Mouse (Mus musculus): Measurements from ENCODE around the gene Dnah2. TPM values are rescaled to one million over a fixed set of nuclear protein-coding genes. Genes with fewer than 3 reads are reported as not detected.

The Dnah2 gene
- polyA plus RNA-seq, 1 experiment from 2014 or later, result 1.5 TPM

DNA sequence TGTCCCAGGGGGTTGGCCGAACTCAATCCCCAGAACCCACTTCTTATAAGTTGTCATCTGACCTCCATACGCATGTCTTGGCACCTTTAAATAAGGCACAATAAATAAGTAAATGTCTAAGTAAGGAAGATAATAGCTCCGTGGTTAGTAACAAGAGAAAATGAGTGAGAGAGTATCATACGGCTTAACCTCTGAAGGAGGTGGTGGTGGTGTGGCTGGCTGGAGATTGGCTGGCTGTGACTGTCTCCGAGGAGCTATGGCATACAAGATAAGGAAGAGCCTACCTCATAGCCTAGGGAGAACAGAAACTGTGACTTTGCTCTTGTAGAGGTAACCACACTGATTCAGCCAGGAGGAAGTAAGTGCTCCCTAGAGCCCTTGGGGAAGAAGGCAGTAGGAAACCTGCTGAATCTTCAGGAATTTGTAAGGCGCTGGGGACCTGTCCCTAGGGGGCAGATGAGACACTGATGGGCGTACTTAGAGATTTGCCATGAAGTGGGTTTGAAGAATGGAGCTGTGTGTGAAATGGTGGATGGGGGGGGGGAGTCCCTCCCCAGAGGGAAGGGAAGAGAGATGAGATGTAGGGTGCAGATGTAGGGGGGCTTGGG lies 36.9 kb upstream of the Dnah2 start:
- no peak overlapping the region for H3K9ac ChIP-seq (replicated peaks; ENCODE audit: low read length)
- no peaks in the 10 kb centered on the region for H3K27me3 ChIP-seq (ENCODE audit: control insufficient read depth, insufficient read depth, low read length)
- H3K4me2 ChIP-seq (ENCODE audit: low read depth, low read length), result no peak overlapping the region
- no peaks in the 10 kb centered on the region for H3K9me3 ChIP-seq (replicated peaks; ENCODE audit: control insufficient read depth, low read length)
- 80% methylated on average over 7 of the region's 7 CpGs for WGBS
- H3K4me1 ChIP-seq (ENCODE audit: control insufficient read depth, insufficient read depth, low read length), result no peaks in the 10 kb centered on the region
- ATAC-seq (replicated peaks; ENCODE audit: insufficient number of reproducible peaks, low FRiP score, low TSS enrichment, low read depth) (no peak), DNase-seq (ENCODE audit: low spot score) (no peak)
- H3K36me3 ChIP-seq (replicated peaks; ENCODE audit: control insufficient read depth, insufficient read depth, low read depth, low read length), result peaks cover 10% of the 10 kb centered on the region
- no peak overlapping the region for H3K27ac ChIP-seq (replicated peaks; ENCODE audit: low read depth, low read length)
- H3K4me3 ChIP-seq (ENCODE audit: low read depth, low read length), result no peak overlapping the region

DNA sequence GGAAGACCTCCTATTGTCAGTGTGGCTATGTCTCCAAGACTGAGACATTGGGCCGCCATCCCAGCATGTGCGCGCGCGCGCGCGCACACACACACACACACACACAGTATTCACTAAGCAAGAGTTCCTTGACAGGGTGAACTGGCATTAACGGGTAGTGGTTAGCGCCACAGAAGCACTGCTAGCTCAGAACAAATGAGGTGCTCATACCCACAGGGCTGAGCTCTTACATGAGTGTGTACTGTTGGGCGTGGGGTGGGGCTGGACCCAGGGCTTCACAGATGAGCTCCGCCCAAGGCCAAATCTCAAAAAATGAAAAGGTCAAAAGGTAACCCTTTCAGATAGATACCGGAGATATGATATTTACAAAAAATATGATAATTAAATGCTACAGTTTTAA lies 36.0 kb upstream of the Dnah2 start:
- Histone ChIP-seq H3K4me1 (ENCODE audit: control insufficient read depth, insufficient read depth, low read length) (no peaks in the 10 kb centered on the region), H3K9ac (replicated peaks; ENCODE audit: low read length) (no peak overlapping the region), H3K27ac (replicated peaks; ENCODE audit: low read depth, low read length) (no peak overlapping the region), H3K9me3 (replicated peaks; ENCODE audit: control insufficient read depth, low read length) (no peaks in the 10 kb centered on the region), H3K27me3 (ENCODE audit: control insufficient read depth, insufficient read depth, low read length) (no peaks in the 10 kb centered on the region), H3K4me3 (ENCODE audit: low read depth, low read length) (no peak overlapping the region), H3K36me3 (replicated peaks; ENCODE audit: control insufficient read depth, insufficient read depth, low read depth, low read length) (peaks cover 9% of the 10 kb centered on the region), H3K4me2 (ENCODE audit: low read depth, low read length) (no peak overlapping the region)
- no peak for ATAC-seq (replicated peaks; ENCODE audit: insufficient number of reproducible peaks, low FRiP score, low TSS enrichment, low read depth)
- WGBS, result 96% methylated on average over 13 of the region's 13 CpGs
- DNase-seq (ENCODE audit: low spot score), result no peak

- Histone ChIP-seq H3K27me3 (ENCODE audit: control insufficient read depth, insufficient read depth, low read length) (no peaks in the 10 kb centered on the region), H3K4me2 (ENCODE audit: low read depth, low read length) (no peak overlapping the region), H3K9ac (replicated peaks; ENCODE audit: low read length) (no peak overlapping the region), H3K36me3 (replicated peaks; ENCODE audit: control insufficient read depth, insufficient read depth, low read depth, low read length) (peaks cover 4% of the 10 kb centered on the region), H3K27ac (replicated peaks; ENCODE audit: low read depth, low read length) (no peak overlapping the region), H3K9me3 (replicated peaks; ENCODE audit: control insufficient read depth, low read length) (no peaks in the 10 kb centered on the region), H3K4me3 (ENCODE audit: low read depth, low read length) (no peak overlapping the region), H3K4me1 (ENCODE audit: control insufficient read depth, insufficient read depth, low read length) (no peaks in the 10 kb centered on the region)
- 90% methylated on average over 7 of the region's 7 CpGs for WGBS
- ATAC-seq (replicated peaks; ENCODE audit: insufficient number of reproducible peaks, low FRiP score, low TSS enrichment, low read depth) (no peak), DNase-seq (ENCODE audit: low spot score) (no peak)
These were observed 35.1 kb upstream of the Dnah2 start for GRCm38 (mm10) chr11:69584008-69584407.

- no peak for ATAC-seq (replicated peaks; ENCODE audit: insufficient number of reproducible peaks, low FRiP score, low TSS enrichment, low read depth)
- Histone ChIP-seq H3K4me3 (ENCODE audit: low read depth, low read length) (peak overlapping the region; percentile 65), H3K9me3 (replicated peaks; ENCODE audit: control insufficient read depth, low read length) (no peaks in the 10 kb centered on the region), H3K36me3 (replicated peaks; ENCODE audit: control insufficient read depth, insufficient read depth, low read depth, low read length) (no peaks in the 10 kb centered on the region), H3K9ac (replicated peaks; ENCODE audit: low read length) (no peak overlapping the region), H3K4me2 (ENCODE audit: low read depth, low read length) (0 out of 2 replicates have a peak overlapping the region, but pooled peaks have one; percentile 2), H3K27me3 (ENCODE audit: control insufficient read depth, insufficient read depth, low read length) (no peaks in the 10 kb centered on the region), H3K27ac (replicated peaks; ENCODE audit: low read depth, low read length) (no peak overlapping the region), H3K4me1 (ENCODE audit: control insufficient read depth, insufficient read depth, low read length) (peaks cover 7% of the 10 kb centered on the region)
- 64% methylated on average over 9 of the region's 9 CpGs for whole genome bisulfite sequencing
- DNase-seq (ENCODE audit: low spot score), result no peak
These were observed 33.4 kb upstream of the Dnah2 start for GRCm38 (mm10) chr11:69582230-69582805.

GRCm38 (mm10) chr11:69581814-69582213 lies 32.9 kb upstream of the Dnah2 start:
- H3K9ac ChIP-seq (replicated peaks; ENCODE audit: low read length), result peak overlapping the region; percentile 84
- H3K27ac ChIP-seq (replicated peaks; ENCODE audit: low read depth, low read length), result 0 out of 2 replicates have a peak overlapping the region, but pooled peaks have one; percentile 9
- H3K27me3 ChIP-seq (ENCODE audit: control insufficient read depth, insufficient read depth, low read length), result no peaks in the 10 kb centered on the region
- DNase-seq (ENCODE audit: low spot score) (peak; percentile 18), ATAC-seq (replicated peaks; ENCODE audit: insufficient number of reproducible peaks, low FRiP score, low TSS enrichment, low read depth) (no peak)
- H3K9me3 ChIP-seq (replicated peaks; ENCODE audit: control insufficient read depth, low read length), result no peaks in the 10 kb centered on the region
- under 1% methylated on average over 8 of the region's 8 CpGs for WGBS
- peaks cover 7% of the 10 kb centered on the region for H3K4me1 ChIP-seq (ENCODE audit: control insufficient read depth, insufficient read depth, low read length)
- peak overlapping the region; percentile 69 for H3K4me2 ChIP-seq (ENCODE audit: low read depth, low read length)
- H3K4me3 ChIP-seq (ENCODE audit: low read depth, low read length), result peak overlapping the region; percentile 65
- H3K36me3 ChIP-seq (replicated peaks; ENCODE audit: control insufficient read depth, insufficient read depth, low read depth, low read length), result no peaks in the 10 kb centered on the region

DNA sequence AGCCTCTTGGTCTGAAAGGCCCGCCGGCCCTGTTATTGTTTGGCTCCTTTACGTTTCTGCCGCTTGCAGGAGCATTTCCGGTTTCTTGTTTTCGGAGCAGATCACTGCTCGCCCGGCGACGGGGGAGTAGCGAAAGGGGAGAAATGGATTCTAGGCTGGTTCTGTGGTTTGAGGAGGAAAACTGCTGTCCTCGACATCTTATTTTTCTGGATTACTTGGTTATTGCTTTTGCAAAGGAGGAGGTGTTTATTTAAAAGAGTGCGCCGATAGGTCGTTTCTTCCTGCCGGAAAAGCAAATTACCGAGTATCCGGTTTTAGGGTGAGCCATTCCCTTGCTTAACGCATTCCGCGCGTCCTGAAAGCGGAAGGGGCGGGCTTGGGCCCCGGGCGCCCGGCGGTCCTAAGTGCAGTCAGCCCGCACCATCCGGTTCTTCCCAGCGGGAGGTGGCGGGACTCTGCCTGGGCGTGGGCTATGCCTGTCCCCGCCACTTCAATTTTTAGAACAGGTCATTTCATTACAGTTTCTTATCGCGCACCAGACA lies 32.3 kb upstream of the Dnah2 start:
- ATAC-seq (replicated peaks; ENCODE audit: insufficient number of reproducible peaks, low FRiP score, low TSS enrichment, low read depth), result peak; percentile 74
- WGBS, result 0% methylated on average over 36 of the region's 36 CpGs
- H3K27me3 ChIP-seq (ENCODE audit: control insufficient read depth, insufficient read depth, low read length), result no peaks in the 10 kb centered on the region
- peak overlapping the region; percentile 69 for H3K4me2 ChIP-seq (ENCODE audit: low read depth, low read length)
- H3K9ac ChIP-seq (replicated peaks; ENCODE audit: low read length), result peak overlapping the region; percentile 84
- peak; percentile 98 for DNase-seq (ENCODE audit: low spot score)
- peak overlapping the region; percentile 65 for H3K4me3 ChIP-seq (ENCODE audit: low read depth, low read length)
- H3K27ac ChIP-seq (replicated peaks; ENCODE audit: low read depth, low read length), result peak overlapping the region; percentile 80
- H3K9me3 ChIP-seq (replicated peaks; ENCODE audit: control insufficient read depth, low read length), result no peaks in the 10 kb centered on the region
- H3K36me3 ChIP-seq (replicated peaks; ENCODE audit: control insufficient read depth, insufficient read depth, low read depth, low read length), result no peaks in the 10 kb centered on the region
- H3K4me1 ChIP-seq (ENCODE audit: control insufficient read depth, insufficient read depth, low read length), result peaks cover 7% of the 10 kb centered on the region

GRCm38 (mm10) chr11:69580572-69581146 lies 31.7 kb upstream of the Dnah2 start:
- peaks cover 7% of the 10 kb centered on the region for H3K4me1 ChIP-seq (ENCODE audit: control insufficient read depth, insufficient read depth, low read length)
- H3K27ac ChIP-seq (replicated peaks; ENCODE audit: low read depth, low read length), result peak overlapping the region; percentile 80
- ATAC-seq (replicated peaks; ENCODE audit: insufficient number of reproducible peaks, low FRiP score, low TSS enrichment, low read depth) (no peak), DNase-seq (ENCODE audit: low spot score) (no peak)
- no peaks in the 10 kb centered on the region for H3K9me3 ChIP-seq (replicated peaks; ENCODE audit: control insufficient read depth, low read length)
- H3K4me2 ChIP-seq (ENCODE audit: low read depth, low read length), result peak overlapping the region; percentile 69
- H3K27me3 ChIP-seq (ENCODE audit: control insufficient read depth, insufficient read depth, low read length), result no peaks in the 10 kb centered on the region
- peak overlapping the region; percentile 84 for H3K9ac ChIP-seq (replicated peaks; ENCODE audit: low read length)
- peak overlapping the region; percentile 65 for H3K4me3 ChIP-seq (ENCODE audit: low read depth, low read length)
- WGBS, result under 1% methylated on average over 25 of the region's 25 CpGs
- H3K36me3 ChIP-seq (replicated peaks; ENCODE audit: control insufficient read depth, insufficient read depth, low read depth, low read length), result no peaks in the 10 kb centered on the region

DNA sequence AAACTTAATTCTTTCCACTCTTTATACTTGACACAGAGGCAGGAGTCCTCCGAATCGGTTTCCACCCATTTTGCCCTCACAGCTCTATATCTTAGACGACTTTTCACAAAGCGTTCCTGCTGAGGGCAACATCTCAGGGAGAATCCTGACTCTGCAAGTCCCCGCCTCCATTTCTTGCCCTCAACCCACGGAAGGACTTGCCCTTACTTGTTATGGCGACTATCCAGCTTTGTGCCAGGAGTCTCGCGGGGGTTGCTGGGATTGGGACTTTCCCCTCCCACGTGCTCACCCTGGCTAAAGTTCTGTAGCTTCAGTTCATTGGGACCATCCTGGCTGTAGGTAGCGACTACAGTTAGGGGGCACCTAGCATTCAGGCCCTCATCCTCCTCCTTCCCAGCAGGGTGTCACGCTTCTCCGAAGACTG lies 31.2 kb upstream of the Dnah2 start, which contains the start of the genes Wrap53 and Trp53:
Gene Wrap53, minus strand, starts transcription at position 165 of the 424 bp plus-strand sequence.
Gene Trp53, plus strand, starts transcription at position 269 of the 424 bp plus-strand sequence.
- Histone ChIP-seq H3K9me3 (replicated peaks; ENCODE audit: control insufficient read depth, low read length) (no peaks in the 10 kb centered on the region), H3K4me3 (ENCODE audit: low read depth, low read length) (peak within 1 kb of the TSS; percentile 79), H3K27me3 (ENCODE audit: control insufficient read depth, insufficient read depth, low read length) (no peaks in the 10 kb centered on the region), H3K27ac (replicated peaks; ENCODE audit: low read depth, low read length) (peak within 1 kb of the TSS; percentile 80), H3K4me1 (ENCODE audit: control insufficient read depth, insufficient read depth, low read length) (peaks cover 7% of the 10 kb centered on the region), H3K36me3 (replicated peaks; ENCODE audit: control insufficient read depth, insufficient read depth, low read depth, low read length) (no peaks in the 10 kb centered on the region), H3K9ac (replicated peaks; ENCODE audit: low read length) (peak within 1 kb of the TSS; percentile 86), H3K4me2 (ENCODE audit: low read depth, low read length) (peak within 1 kb of the TSS; percentile 83)
- under 1% methylated on average over 13 of the region's 13 CpGs for WGBS
- ATAC-seq (replicated peaks; ENCODE audit: insufficient number of reproducible peaks, low FRiP score, low TSS enrichment, low read depth), result peak; percentile 61
- peak; percentile 96 for DNase-seq (ENCODE audit: low spot score)

All from embryonic facial prominence, embryonic 11.5 days (tissue).